Mouse (Mus musculus): ENCODE measurements around the gene Olfr652. TPM values are rescaled to one million over a fixed set of nuclear protein-coding genes. Genes with fewer than 3 reads are reported as not detected.

Gene Olfr652
- total RNA-seq (2023), result not detected

DNA sequence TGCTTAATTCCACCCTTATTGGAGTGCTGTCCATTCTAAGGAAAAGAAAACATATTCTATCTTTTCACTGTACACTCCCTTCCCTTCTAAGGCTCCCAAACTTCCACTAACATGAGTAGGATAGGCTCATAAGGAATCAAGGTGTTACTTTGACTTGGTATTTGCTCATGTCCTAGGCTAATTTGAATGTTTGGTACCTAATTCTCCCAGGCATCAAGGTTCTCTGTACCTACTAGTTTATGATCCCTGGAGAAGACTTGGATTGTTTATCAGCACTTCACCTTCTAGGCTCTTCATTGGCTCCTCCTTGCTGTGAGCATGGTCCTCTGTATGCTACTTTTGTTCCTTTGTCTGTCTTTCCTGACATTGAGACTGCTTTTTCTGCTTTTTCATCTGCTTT, at the start of gene Olfr652:
Gene Olfr652 (plus strand): TSS at position 301 of the 400 bp plus-strand sequence.

DNA sequence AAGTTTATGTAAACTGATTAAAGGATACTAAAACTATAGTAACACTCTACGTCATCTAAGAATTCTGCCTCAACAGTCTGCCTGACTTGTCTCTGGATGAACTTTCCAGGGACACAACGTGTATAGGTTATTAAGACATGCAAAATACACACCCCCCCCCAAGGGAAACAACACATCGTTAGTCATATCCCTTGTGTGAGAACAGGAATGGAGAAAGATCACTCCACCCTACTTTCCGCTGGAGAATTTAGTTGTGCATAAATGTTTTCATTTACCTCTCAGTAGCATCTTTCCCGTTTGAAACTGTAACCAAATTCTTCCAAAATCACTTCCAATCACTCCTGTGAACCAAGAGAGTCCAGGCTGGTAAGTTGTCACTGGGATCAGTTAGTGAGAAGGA, 10.9 kb upstream of the Olfr652 start, which contains the start of gene Olfr651:
Gene Olfr651 (plus strand): TSS at position 301 of the 400 bp plus-strand sequence.

DNA sequence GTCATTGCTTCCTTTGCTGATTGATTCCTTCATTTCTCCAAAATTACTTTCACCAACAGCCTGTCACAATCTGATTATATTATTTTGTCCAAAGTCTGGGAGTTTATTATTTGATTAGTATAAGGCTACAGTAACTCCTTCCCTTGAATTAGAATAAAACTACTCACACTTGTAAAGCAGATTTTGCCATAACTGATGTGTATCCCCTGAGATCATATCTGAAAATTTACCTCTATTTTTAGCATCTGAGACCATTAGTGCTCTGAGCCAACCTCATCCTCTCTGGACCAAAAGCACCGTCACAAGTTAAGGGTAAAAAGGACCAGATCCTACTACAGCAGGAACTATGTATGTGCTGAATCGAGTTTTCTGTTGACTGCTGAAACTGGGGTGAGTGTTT, 16.3 kb downstream of the Olfr652 start, which contains the start of gene Olfr653:
Gene Olfr653 (plus strand): TSS at position 301 of the 400 bp plus-strand sequence.

DNA sequence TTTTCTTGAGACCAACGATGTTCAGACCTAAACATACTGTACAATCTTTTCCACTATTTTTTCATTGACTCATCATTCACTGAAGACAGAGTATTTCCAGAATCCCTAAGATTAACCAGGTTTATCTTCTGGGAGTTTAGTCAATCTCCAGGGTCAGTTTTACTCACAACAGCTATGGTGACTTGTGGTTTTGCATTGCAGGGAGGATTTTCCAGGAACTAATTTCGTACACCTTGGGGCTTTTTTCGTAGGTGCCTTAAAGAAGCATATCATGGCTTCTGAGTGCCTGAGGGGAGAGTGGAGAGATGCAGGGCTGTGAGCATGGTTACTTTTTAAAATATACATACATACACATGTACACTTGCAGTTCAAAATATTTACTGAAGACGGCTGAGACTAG, 26.0 kb downstream of the Olfr652 start, which contains the start of gene Olfr654:
Gene Olfr654 (plus strand): TSS at position 301 of the 400 bp plus-strand sequence.

DNA sequence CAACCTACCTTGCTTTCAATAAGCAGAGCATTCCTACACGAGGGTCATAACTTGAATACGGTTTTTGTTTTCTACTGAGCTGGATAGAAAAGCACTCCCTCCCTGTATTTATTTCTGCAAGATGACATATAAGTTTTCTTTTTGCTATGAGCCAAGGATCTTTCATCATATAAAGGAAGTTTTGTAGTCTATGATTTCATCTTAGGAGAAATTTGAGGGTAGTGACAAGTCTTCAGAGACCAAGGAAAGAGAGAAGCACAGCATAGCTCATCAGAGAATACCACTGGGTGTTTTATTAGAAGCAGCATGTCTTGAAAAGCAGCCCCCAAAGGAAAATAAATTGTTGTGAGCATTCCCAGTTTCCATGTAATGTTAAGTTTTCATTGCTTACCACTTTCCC, 41.0 kb downstream of the Olfr652 start, which contains the start of gene Olfr655:
Gene Olfr655 (minus strand): TSS at position 101 of the 400 bp plus-strand sequence.

DNA sequence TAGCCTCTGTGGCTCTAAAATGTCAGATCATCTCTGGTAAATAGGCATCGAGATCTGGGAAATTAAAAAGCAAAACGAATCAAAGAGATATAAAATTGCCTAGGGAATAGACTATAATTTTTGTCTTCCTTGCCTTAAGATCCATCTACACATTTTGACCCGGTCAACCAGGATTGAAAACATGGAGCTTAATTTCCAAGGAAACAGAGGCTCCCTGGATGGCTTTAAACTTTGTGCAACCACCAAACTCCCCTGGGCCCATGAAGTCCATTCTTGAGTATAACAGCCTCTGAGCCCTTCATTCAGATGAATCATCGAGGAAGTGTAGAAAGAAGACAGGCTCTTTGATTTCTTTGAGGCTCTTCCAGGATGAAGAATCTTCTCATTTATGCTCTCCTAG, 53.0 kb downstream of the Olfr652 start, which contains the start of gene Olfr656:
Gene Olfr656 (plus strand): TSS at position 301 of the 400 bp plus-strand sequence.

Other genes with a start within 250 kb of the Olfr652 start
- gene Trim12a, start 245.4 kb upstream of the Olfr652 start, total RNA-seq (2023), result 151 TPM
- 1.6 TPM for gene Trim34b, start 231.4 kb upstream of the Olfr652 start, total RNA-seq (2023)
- 25.9 TPM for gene Trim12c, start 207.5 kb upstream of the Olfr652 start, total RNA-seq (2023)
- gene Trim30b, start 191.0 kb upstream of the Olfr652 start, total RNA-seq (2023), result 1.7 TPM
- 0.76 TPM for gene Trim30c, start 160.1 kb upstream of the Olfr652 start, total RNA-seq (2023)
- gene Trim30a, start 95.7 kb upstream of the Olfr652 start, total RNA-seq (2023), result 61.9 TPM
- gene Trim30d, start 53.1 kb upstream of the Olfr652 start, total RNA-seq (2023), result 12.1 TPM
- gene Olfr651, start 10.8 kb upstream of the Olfr652 start, total RNA-seq (2023), result not detected
- not detected for gene Olfr653, start 16.4 kb downstream of the Olfr652 start, total RNA-seq (2023)
- not detected for gene Olfr654, start 26.1 kb downstream of the Olfr652 start, total RNA-seq (2023)
- gene Olfr655, start 40.9 kb downstream of the Olfr652 start, total RNA-seq (2023), result not detected
- not detected for gene Olfr656, start 53.1 kb downstream of the Olfr652 start, total RNA-seq (2023)
- gene Olfr657, start 63.9 kb downstream of the Olfr652 start, total RNA-seq (2023), result not detected
- gene Olfr658, start 86.4 kb downstream of the Olfr652 start, total RNA-seq (2023), result 0.18 TPM
- gene Olfr659, start 105.9 kb downstream of the Olfr652 start, total RNA-seq (2023), result not detected
- gene Olfr661, start 125.6 kb downstream of the Olfr652 start, total RNA-seq (2023), result not detected
- gene Usp17le, start 216.6 kb downstream of the Olfr652 start, total RNA-seq (2023), result not detected

All from CD4-positive naive resting alpha-beta T cell, adult 76 days (primary cell).